Mouse (Mus musculus) midbrain, embryonic 15.5 days (tissue): ENCODE measurements at regions not wholly inside any gene's neighbourhood (a gene's known extent, or its start where the extent isn't known, plus 50 kb on each side); places are given as distances from the start of the nearest gene placed in this dataset.

Source experiments
- ATAC-seq: fragments of 200-750 bp; cut with Nextera tagmentation; replicated peaks from 2 replicates; pipeline ENCODE4 v1.8.0; 2017; ENCODE audit warnings: moderate TSS enrichment
- H3K27ac ChIP-seq: fragments of 300-500 bp; sonication (generic); 2 replicates; pipeline ENCODE4 v1.5.1; 2015; ENCODE audit warnings: mild to moderate bottlenecking, inconsistent platforms
- H3K27me3 ChIP-seq: fragments of 300-500 bp; sonication (generic); replicated peaks from 2 replicates; pipeline ENCODE4 v1.6.1; 2015; ENCODE audit warnings: inconsistent platforms
- H3K36me3 ChIP-seq: fragments of 300-500 bp; sonication (generic); replicated peaks from 2 replicates; pipeline ENCODE4 v1.6.1; 2015; ENCODE audit warnings: inconsistent platforms
- H3K4me1 ChIP-seq: fragments of 300-500 bp; sonication (generic); 2 replicates; pipeline ENCODE4 v1.6.1; 2015; ENCODE audit warnings: inconsistent platforms
- H3K4me2 ChIP-seq: fragments of 300-500 bp; sonication (generic); 2 replicates; pipeline ENCODE4 v1.6.1; 2015; ENCODE audit warnings: inconsistent platforms, mild to moderate bottlenecking, moderate library complexity
- H3K4me3 ChIP-seq: fragments of 300-500 bp; sonication (generic); 2 replicates; pipeline ENCODE4 v1.5.1; 2015; ENCODE audit warnings: mild to moderate bottlenecking, inconsistent platforms
- H3K9ac ChIP-seq: fragments of 300-500 bp; sonication (generic); 2 replicates; pipeline ENCODE4 v1.6.1; 2015; ENCODE audit warnings: mild to moderate bottlenecking, inconsistent platforms
- H3K9me3 ChIP-seq: fragments of 300-500 bp; sonication (generic); 2 replicates; pipeline ENCODE4 v1.6.1; 2016; ENCODE audit warnings: inconsistent platforms
- WGBS: fragments of 180-500 bp; shearing (Covaris S2); methylation state at CpG from one replicate; pipeline ENCODE4 v1.1.7; 2015; ENCODE audit warnings: mixed read lengths; 5-methylcytosine and 5-hydroxymethylcytosine counted together

GRCm38 (mm10) chr2:118051610-118052009 is 60.1 kb upstream of the Thbs1 start:
- Histone ChIP-seq H3K4me3 (no peak overlapping the region), H3K36me3 (no peaks in the 10 kb centered on the region), H3K4me1 (no peaks in the 10 kb centered on the region), H3K9ac (no peak overlapping the region), H3K4me2 (no peak overlapping the region), H3K27me3 (no peaks in the 10 kb centered on the region), H3K9me3 (no peaks in the 10 kb centered on the region), H3K27ac (no peak overlapping the region)
- whole genome bisulfite sequencing = 89% methylated on average over 3 of the region's 3 CpGs
- ATAC-seq = no peak

GRCm38 (mm10) chr2:118053512-118053911 is 58.2 kb upstream of the Thbs1 start:
- WGBS = 94% methylated on average over 4 of the region's 4 CpGs
- Histone ChIP-seq H3K9me3 (no peaks in the 10 kb centered on the region), H3K27ac (no peak overlapping the region), H3K4me3 (no peak overlapping the region), H3K36me3 (no peaks in the 10 kb centered on the region), H3K4me2 (no peak overlapping the region), H3K27me3 (no peaks in the 10 kb centered on the region), H3K4me1 (no peaks in the 10 kb centered on the region), H3K9ac (no peak overlapping the region)
- ATAC-seq = no peak

- H3K4me1 ChIP-seq = no peaks in the 10 kb centered on the region
- no peaks in the 10 kb centered on the region for H3K27me3 ChIP-seq
- H3K9ac ChIP-seq = no peak overlapping the region
- ATAC-seq = no peak
- H3K4me2 ChIP-seq = no peak overlapping the region
- no peak overlapping the region for H3K27ac ChIP-seq
- H3K9me3 ChIP-seq = no peaks in the 10 kb centered on the region
- H3K4me3 ChIP-seq = no peak overlapping the region
- 89% methylated on average over 6 of the region's 6 CpGs for WGBS
- H3K36me3 ChIP-seq = no peaks in the 10 kb centered on the region
Observed at GRCm38 (mm10) chr2:118058654-118059395, 52.9 kb upstream of the Thbs1 start.

DNA sequence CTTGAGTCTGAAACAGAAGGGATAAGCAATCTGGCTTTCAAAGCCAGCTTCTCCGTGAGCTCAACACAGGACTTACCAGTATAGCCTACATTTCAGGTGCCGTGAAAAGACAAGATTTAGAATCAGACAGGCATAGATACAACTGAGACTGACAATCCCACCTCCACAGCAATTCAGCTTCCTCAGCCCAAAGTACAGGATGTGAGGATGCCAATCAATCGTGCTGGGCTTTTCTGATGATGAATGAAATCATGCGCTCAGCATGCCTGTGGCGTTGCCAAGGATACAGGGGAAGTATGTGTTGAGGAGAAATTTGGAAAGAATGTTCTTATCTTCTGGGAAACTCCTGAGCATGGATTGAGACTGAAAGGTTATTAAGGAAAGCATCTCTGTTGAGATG is 50.4 kb upstream of the Thbs1 start:
- Histone ChIP-seq H3K4me1 (no peaks in the 10 kb centered on the region), H3K9ac (no peak overlapping the region), H3K27ac (no peak overlapping the region), H3K4me3 (no peak overlapping the region), H3K27me3 (no peaks in the 10 kb centered on the region), H3K9me3 (no peaks in the 10 kb centered on the region), H3K36me3 (no peaks in the 10 kb centered on the region), H3K4me2 (no peak overlapping the region)
- 60% methylated on average over 5 of the region's 5 CpGs for WGBS
- ATAC-seq = peak; percentile 54; the same call in 1 of the 2 replicates
